Mouse (Mus musculus) liver, embryonic 16.5 days (tissue): ENCODE results near the gene Tmcc3. TPM values are rescaled to one million over a fixed set of nuclear protein-coding genes. Genes with fewer than 3 reads are reported as not detected.

Experiments used
- ATAC-seq: fragments of 200-750 bp; cut with Nextera tagmentation; 2 replicates; pipeline ENCODE4 v1.8.0; 2017; ENCODE audit warnings: low read depth, mild to moderate bottlenecking, moderate number of reproducible peaks, moderate library complexity
- H3K27ac ChIP-seq: fragments of 300-500 bp; sonication (generic); 2 replicates; pipeline ENCODE4 v1.5.1; 2014; ENCODE audit warnings: mild to moderate bottlenecking, low read length
- H3K27me3 ChIP-seq: fragments of 300-500 bp; sonication (generic); 2 replicates; pipeline ENCODE4 v1.6.1; 2014; ENCODE audit warnings: low read depth, low read length, mixed read lengths; ENCODE audit not compliant: control insufficient read depth, insufficient read depth
- H3K36me3 ChIP-seq: fragments of 300-500 bp; sonication (generic); 2 replicates; pipeline ENCODE4 v1.6.1; 2014; ENCODE audit warnings: mild to moderate bottlenecking; ENCODE audit not compliant: control insufficient read depth, insufficient read depth
- H3K4me1 ChIP-seq: fragments of 300-500 bp; sonication (generic); 2 replicates; pipeline ENCODE4 v1.6.1; 2014; ENCODE audit warnings: low read depth, low read length, mixed read lengths; ENCODE audit not compliant: control insufficient read depth
- H3K4me2 ChIP-seq: fragments of 300-500 bp; sonication (generic); 2 replicates; pipeline ENCODE4 v1.6.1; 2014; ENCODE audit warnings: low read depth, low read length, mixed read lengths
- H3K4me3 ChIP-seq: fragments of 300-500 bp; sonication (generic); 2 replicates; pipeline ENCODE4 v1.5.1; 2014; ENCODE audit warnings: low read depth, mild to moderate bottlenecking, low read length
- H3K9ac ChIP-seq: fragments of 300-500 bp; sonication (generic); 2 replicates; pipeline ENCODE4 v1.6.1; 2014; ENCODE audit warnings: low read depth, low read length
- H3K9me3 ChIP-seq: fragments of 300-500 bp; sonication (generic); replicated peaks from 2 replicates; pipeline ENCODE4 v1.6.1; 2016; ENCODE audit warnings: low read length; ENCODE audit not compliant: control insufficient read depth
- WGBS: fragments of 180-500 bp; shearing (Covaris S2); extraction: QIAGEN DNeasy Blood & Tissue Kit; methylation state at CpG from one replicate; pipeline ENCODE4 v1.1.7; 2014; ENCODE audit not compliant: insufficient replicate concordance; 5-methylcytosine and 5-hydroxymethylcytosine counted together
- polyA plus RNA-seq: library from polyadenylated mRNA; unstranded; fragments of >200 nt; fragmentation: Nextera tagmentation; extraction: Ambion mirVana; gene quantifications from 2 replicates; pipeline ENCODE4 v1.2.1, GENCODE M21; 2015

Gene Tmcc3
- polyA plus RNA-seq, 1 experiment from 2014 or later: 6.7 TPM

DNA sequence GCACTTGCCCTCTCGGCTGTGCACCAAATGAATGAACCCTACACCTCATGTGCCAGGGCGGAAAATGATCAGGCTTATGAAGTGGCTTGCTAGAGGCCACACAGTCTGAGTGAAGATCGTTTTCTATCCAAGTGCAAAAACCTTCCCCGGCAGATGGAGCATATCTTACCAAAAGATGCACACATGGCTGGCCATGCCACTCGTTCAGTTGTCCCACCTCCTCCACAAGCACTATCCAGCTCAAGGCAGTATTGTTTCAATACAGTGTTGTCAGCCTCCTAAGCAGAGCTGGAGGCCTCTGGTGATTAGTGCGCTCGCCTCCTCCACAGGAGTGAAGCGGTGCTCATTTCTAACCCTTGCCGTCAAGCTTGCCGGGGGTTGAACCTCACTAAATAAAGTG, 66.1 kb downstream of the Tmcc3 start:
- no peak for ATAC-seq
- Histone ChIP-seq H3K27me3 (no peaks in the 10 kb centered on the region), H3K4me2 (peak overlapping the region; percentile 32; the same call in 1 of the 2 replicates), H3K27ac (no peak overlapping the region), H3K36me3 (no peaks in the 10 kb centered on the region), H3K9me3 (no peaks in the 10 kb centered on the region), H3K4me1 (no peaks in the 10 kb centered on the region), H3K9ac (no peak overlapping the region), H3K4me3 (no peak overlapping the region)
- 45% methylated on average over 10 of the region's 10 CpGs for WGBS

GRCm38 (mm10) chr10:94378383-94378782, 66.6 kb downstream of the Tmcc3 start:
- peak; percentile 41; the same call in 1 of the 2 replicates for ATAC-seq
- Histone ChIP-seq H3K36me3 (no peaks in the 10 kb centered on the region), H3K9me3 (no peaks in the 10 kb centered on the region), H3K4me2 (peak overlapping the region; percentile 32; the same call in 1 of the 2 replicates), H3K27ac (no peak overlapping the region), H3K4me1 (no peaks in the 10 kb centered on the region), H3K4me3 (0 out of 2 replicates have a peak overlapping the region, but pooled peaks have one; percentile 1), H3K9ac (no peak overlapping the region), H3K27me3 (no peaks in the 10 kb centered on the region)
- WGBS: 22% methylated on average over 13 of the region's 13 CpGs

GRCm38 (mm10) chr10:94380082-94380481, 68.3 kb downstream of the Tmcc3 start:
- Histone ChIP-seq H3K36me3 (no peaks in the 10 kb centered on the region), H3K4me3 (no peak overlapping the region), H3K9me3 (no peaks in the 10 kb centered on the region), H3K27ac (no peak overlapping the region), H3K4me2 (no peak overlapping the region), H3K27me3 (no peaks in the 10 kb centered on the region), H3K9ac (no peak overlapping the region), H3K4me1 (no peaks in the 10 kb centered on the region)
- no peak for ATAC-seq
- 86% methylated on average over 2 of the region's 2 CpGs for WGBS

DNA sequence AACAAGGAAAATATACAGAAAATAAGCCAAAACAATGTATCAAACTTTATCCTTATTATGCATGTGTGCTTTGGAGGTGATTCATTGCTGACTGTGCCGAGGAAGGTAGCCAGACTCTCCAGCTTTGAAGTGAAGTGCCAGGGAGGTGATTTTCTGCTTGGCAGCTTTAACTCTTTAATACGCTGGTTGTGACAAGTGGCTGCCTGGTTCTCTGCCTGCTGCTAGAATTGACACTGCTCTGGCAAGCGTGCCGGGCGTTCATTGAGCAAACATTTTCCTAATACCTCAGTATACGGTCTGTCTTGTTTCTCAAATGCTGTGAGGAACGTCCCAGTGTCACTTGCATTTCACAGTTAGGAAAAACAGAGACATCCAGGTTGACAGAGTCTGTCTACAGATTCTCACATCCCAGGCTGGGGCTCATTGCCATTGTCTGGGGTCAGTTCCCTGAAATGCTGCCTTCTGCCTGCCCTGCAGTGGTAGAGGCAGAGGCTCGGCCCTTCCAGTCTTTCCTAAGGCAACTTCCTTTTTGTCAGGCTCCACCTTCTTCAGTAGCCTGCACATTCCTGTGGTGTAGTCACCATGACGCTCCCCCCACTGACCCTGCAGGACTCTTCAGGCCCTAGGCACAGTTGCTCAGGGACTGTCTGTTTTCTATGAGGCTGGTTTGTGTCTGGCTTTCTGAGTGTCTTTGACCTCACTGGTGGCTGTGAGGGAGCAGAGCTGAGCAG, 69.1 kb downstream of the Tmcc3 start:
- Histone ChIP-seq H3K4me2 (no peak overlapping the region), H3K27ac (no peak overlapping the region), H3K27me3 (no peaks in the 10 kb centered on the region), H3K9me3 (no peaks in the 10 kb centered on the region), H3K36me3 (no peaks in the 10 kb centered on the region), H3K4me3 (no peak overlapping the region), H3K4me1 (no peaks in the 10 kb centered on the region), H3K9ac (no peak overlapping the region)
- ATAC-seq: no peak
- WGBS: 57% methylated on average over 9 of the region's 9 CpGs

DNA sequence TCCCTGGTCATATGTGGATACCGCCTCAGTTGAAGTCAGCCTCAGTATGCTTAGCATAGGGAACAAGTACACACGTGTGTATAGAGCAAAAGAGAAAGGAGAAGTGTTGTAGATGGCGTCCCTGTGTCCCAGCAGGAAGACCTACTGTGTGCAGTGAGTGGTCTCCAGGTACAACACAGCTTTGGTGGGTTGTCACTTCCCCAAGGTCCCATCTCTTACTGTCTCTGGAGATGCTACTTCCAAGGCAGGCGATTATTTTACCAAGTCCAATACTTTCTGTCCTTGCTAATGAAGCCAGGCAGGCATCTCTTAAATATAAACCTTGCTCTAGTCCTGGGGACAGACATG, 69.6 kb downstream of the Tmcc3 start:
- no peak overlapping the region for H3K4me3 ChIP-seq
- 47% methylated on average over 4 of the region's 4 CpGs for WGBS

GRCm38 (mm10) chr10:94382618-94383017, 70.9 kb downstream of the Tmcc3 start:
- Histone ChIP-seq H3K4me1 (no peaks in the 10 kb centered on the region), H3K9ac (no peak overlapping the region), H3K27me3 (no peaks in the 10 kb centered on the region), H3K27ac (no peak overlapping the region), H3K4me3 (no peak overlapping the region), H3K4me2 (no peak overlapping the region), H3K9me3 (no peaks in the 10 kb centered on the region), H3K36me3 (no peaks in the 10 kb centered on the region)
- no peak for ATAC-seq
- 82% methylated on average over 14 of the region's 14 CpGs for WGBS

More for the DNA sequence above, 69.6 kb downstream of the Tmcc3 start:
- Histone ChIP-seq H3K9ac (no peak overlapping the region), H3K27ac (no peak overlapping the region), H3K4me1 (no peaks in the 10 kb centered on the region), H3K4me2 (no peak overlapping the region), H3K36me3 (no peaks in the 10 kb centered on the region), H3K27me3 (no peaks in the 10 kb centered on the region), H3K9me3 (no peaks in the 10 kb centered on the region)
- ATAC-seq: no peak

GRCm38 (mm10) chr10:94383565-94383964, 71.8 kb downstream of the Tmcc3 start:
- no peak for ATAC-seq
- no peak overlapping the region for H3K27ac ChIP-seq
- no peaks in the 10 kb centered on the region for H3K36me3 ChIP-seq
- no peak overlapping the region for H3K4me2 ChIP-seq
- no peaks in the 10 kb centered on the region for H3K27me3 ChIP-seq
- WGBS: 53% methylated on average over 6 of the region's 6 CpGs
- H3K9me3 ChIP-seq: no peaks in the 10 kb centered on the region
- H3K4me3 ChIP-seq: no peak overlapping the region
- H3K4me1 ChIP-seq: no peaks in the 10 kb centered on the region
- no peak overlapping the region for H3K9ac ChIP-seq

GRCm38 (mm10) chr10:94389219-94389618, 77.5 kb downstream of the Tmcc3 start:
- no peak for ATAC-seq
- Histone ChIP-seq H3K9me3 (no peaks in the 10 kb centered on the region), H3K36me3 (no peaks in the 10 kb centered on the region), H3K27ac (no peak overlapping the region), H3K4me3 (no peak overlapping the region), H3K4me2 (no peak overlapping the region), H3K27me3 (no peaks in the 10 kb centered on the region), H3K9ac (no peak overlapping the region), H3K4me1 (no peaks in the 10 kb centered on the region)
- 34% methylated on average over 6 of the region's 6 CpGs for WGBS

DNA sequence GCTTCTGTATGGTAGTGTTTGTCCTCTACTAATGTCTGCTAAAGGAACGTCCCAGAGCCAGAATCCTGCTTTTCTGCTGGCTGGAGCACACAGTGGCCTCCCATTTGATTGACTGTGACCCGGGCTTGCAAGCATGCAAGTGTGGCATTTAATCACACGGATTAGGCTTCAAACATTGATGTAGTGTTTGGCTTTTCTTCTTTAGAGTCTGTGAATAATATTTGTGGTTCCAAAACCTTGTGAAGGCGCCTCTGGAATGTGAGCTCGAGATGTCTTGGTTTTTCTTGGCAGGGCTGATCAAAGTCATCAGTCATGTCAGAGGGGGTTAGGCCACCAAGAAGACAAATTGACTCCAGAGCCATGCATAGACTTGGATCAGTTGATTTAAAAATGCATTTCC, 79.3 kb downstream of the Tmcc3 start:
- no peak for ATAC-seq

More for the DNA sequence above, 79.3 kb downstream of the Tmcc3 start:
- Histone ChIP-seq H3K4me2 (no peak overlapping the region), H3K9ac (no peak overlapping the region), H3K36me3 (no peaks in the 10 kb centered on the region), H3K27me3 (no peaks in the 10 kb centered on the region), H3K9me3 (no peaks in the 10 kb centered on the region), H3K4me3 (no peak overlapping the region), H3K4me1 (no peaks in the 10 kb centered on the region), H3K27ac (no peak overlapping the region)
- 58% methylated on average over 5 of the region's 5 CpGs for WGBS
